Comparison of ENCODE assay signal across 10 mouse cellular contexts in genomic region chr12:116660076-116660475, GRCm38 (mm10).
A peak's percentile ranks its signal among the peaks of the same experiment; 100 is the strongest.
DNase-seq lines count a peak whose midpoint lies in the region; ATAC-seq lines count a peak whose summit lies in the region.
"Had no signal": no experiment of that assay in that cellular context is flagged by ENCODE, and none has a peak within 500 bp of the region (broad histone marks: within the 10 kb centered on the region; RNA-seq: fewer than 3 reads in every experiment).

No protein-coding gene starts in this region.

- H3K27me3 ChIP-seq in midbrain, embryonic 10.5 days (ENCODE audit: low read depth, poor library complexity, severe bottlenecking): no peaks in the 10 kb centered on the region
- no peaks in the 10 kb centered on the region for H3K27me3 ChIP-seq in embryonic facial prominence, embryonic 10.5 days (replicated peaks; ENCODE audit: low read depth, poor library complexity, severe bottlenecking)
- H3K27me3 ChIP-seq: kidney, embryonic 15.5 days; liver, embryonic 15.5 days had no signal

- no peaks in the 10 kb centered on the region for H3K36me3 ChIP-seq in midbrain, embryonic 10.5 days
- no peaks in the 10 kb centered on the region for H3K36me3 ChIP-seq in embryonic facial prominence, embryonic 10.5 days (replicated peaks)
- H3K36me3 ChIP-seq: kidney, embryonic 15.5 days; liver, embryonic 15.5 days had no signal

- no peak for ATAC-seq in megakaryocyte progenitor cell, adult 5-6 weeks (replicated peaks; ENCODE audit: poor library complexity)

- H3K4me3 ChIP-seq in midbrain, embryonic 10.5 days: no peak overlapping the region
- no peak overlapping the region for H3K4me3 ChIP-seq in embryonic facial prominence, embryonic 10.5 days
- H3K4me3 ChIP-seq: kidney, embryonic 15.5 days; liver, embryonic 15.5 days had no signal

- peaks cover 17% of the 10 kb centered on the region for H3K4me1 ChIP-seq in midbrain, embryonic 10.5 days
- H3K4me1 ChIP-seq in embryonic facial prominence, embryonic 10.5 days: peaks cover 10% of the 10 kb centered on the region; the same call in 1 of the 2 replicates
- H3K4me1 ChIP-seq: kidney, embryonic 15.5 days; liver, embryonic 15.5 days had no signal

- H3K27ac ChIP-seq in midbrain, embryonic 10.5 days (replicated peaks): peak overlapping the region; percentile 65
- H3K27ac ChIP-seq in embryonic facial prominence, embryonic 10.5 days (replicated peaks): no peak overlapping the region
- H3K27ac ChIP-seq: kidney, embryonic 15.5 days; liver, embryonic 15.5 days had no signal

- intact Hi-C loops in left cerebral cortex, postnatal 10 days (cut with DNase I): no loop called here

- 14% methylated on average over 7 of the region's 7 CpGs for WGBS in midbrain, embryonic 10.5 days
- WGBS in embryonic facial prominence, embryonic 10.5 days: 17% methylated on average over 7 of the region's 7 CpGs

- DNase-seq in left cerebral cortex, adult 18-20 months (ENCODE audit: low spot score in 2 of 2): peak; percentile 36 to 43
- no peak for DNase-seq in left cerebral cortex, postnatal 10 days (ENCODE audit: extremely low spot score in 1 of 2, low spot score in 2 of 2)
- DNase-seq in cerebellum, adult 9-11 months: peak; percentile 66
- DNase-seq in midbrain, embryonic 10.5 days (ENCODE audit: low spot score): peak; percentile 20
- peak; percentile 71 to 75 for DNase-seq in thymus, postnatal 10 days (ENCODE audit: low spot score in 2 of 2)
- no peak for DNase-seq in embryonic facial prominence, embryonic 10.5 days (ENCODE audit: low spot score)
- DNase-seq in urinary bladder, postnatal 36 days (ENCODE audit: low spot score in 2 of 2): no peak

- no peaks in the 10 kb centered on the region for H3K9me3 ChIP-seq in midbrain, embryonic 10.5 days (replicated peaks)
- no peaks in the 10 kb centered on the region for H3K9me3 ChIP-seq in embryonic facial prominence, embryonic 10.5 days
- H3K9me3 ChIP-seq: kidney, embryonic 15.5 days; liver, embryonic 15.5 days had no signal

Comparison
In these comparisons a context has a peak if more than half of its experiments do, and no peak if none do; other contexts are left out.
1. DNase-seq: peak in left cerebral cortex, adult 18-20 months (2 of 2), cerebellum, adult 9-11 months (single experiment), midbrain, embryonic 10.5 days (single experiment) and thymus, postnatal 10 days (2 of 2); none in left cerebral cortex, postnatal 10 days (0 of 2), embryonic facial prominence, embryonic 10.5 days (single experiment) and urinary bladder, postnatal 36 days (0 of 2).